Mouse (Mus musculus): Measurements from ENCODE around the gene Prkn. TPM values are rescaled to one million over a fixed set of nuclear protein-coding genes. Genes with fewer than 3 reads are reported as not detected.

Prkn gene
- total and polyA plus RNA-seq, 2 experiments from 2014 or later: 6.2 to 6.8 TPM

DNA sequence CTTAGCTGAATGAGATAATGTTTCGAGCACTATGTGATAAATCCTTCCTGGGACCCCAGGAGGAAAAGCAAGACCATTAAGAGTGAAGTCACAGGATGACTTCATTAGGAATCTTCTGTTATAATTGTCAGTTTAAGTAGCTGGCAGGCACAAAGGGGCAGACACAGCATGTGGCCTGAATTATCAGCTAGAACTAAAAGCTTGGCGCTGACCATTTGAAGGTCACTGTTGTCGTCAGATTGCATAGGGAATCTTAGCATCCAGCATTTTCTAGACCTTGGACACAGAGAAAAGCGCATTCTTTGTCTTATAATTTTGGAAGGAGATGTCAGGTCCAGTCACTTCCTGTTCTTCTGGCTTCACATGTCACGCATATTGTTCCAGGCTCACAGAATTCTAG lies 573.5 kb downstream of the Prkn start:
- ATAC-seq: no peak
- DNase-seq: no peak
- H3K36me3 ChIP-seq (ENCODE audit: insufficient read depth): no peaks in the 10 kb centered on the region
- no peak overlapping the region for H3K9ac ChIP-seq
- H3K4me2 ChIP-seq (ENCODE audit: low read depth): no peak overlapping the region
- no peak for TF ChIP-seq CTCF (IDR thresholded peaks at IDR 0.05; ENCODE audit: low read depth)
- WGBS: 62% methylated on average over 5 of the region's 5 CpGs
- H3K27me3 ChIP-seq (ENCODE audit: insufficient read depth, low read length): no peaks in the 10 kb centered on the region
- H3K4me1 ChIP-seq (ENCODE audit: insufficient read depth): no peaks in the 10 kb centered on the region
- no peak overlapping the region for H3K4me3 ChIP-seq (ENCODE audit: low read depth, low read length)
- H3K27ac ChIP-seq (ENCODE audit: low read depth, low read length): no peak overlapping the region
- H3K9me3 ChIP-seq (ENCODE audit: low read length): no peaks in the 10 kb centered on the region

DNA sequence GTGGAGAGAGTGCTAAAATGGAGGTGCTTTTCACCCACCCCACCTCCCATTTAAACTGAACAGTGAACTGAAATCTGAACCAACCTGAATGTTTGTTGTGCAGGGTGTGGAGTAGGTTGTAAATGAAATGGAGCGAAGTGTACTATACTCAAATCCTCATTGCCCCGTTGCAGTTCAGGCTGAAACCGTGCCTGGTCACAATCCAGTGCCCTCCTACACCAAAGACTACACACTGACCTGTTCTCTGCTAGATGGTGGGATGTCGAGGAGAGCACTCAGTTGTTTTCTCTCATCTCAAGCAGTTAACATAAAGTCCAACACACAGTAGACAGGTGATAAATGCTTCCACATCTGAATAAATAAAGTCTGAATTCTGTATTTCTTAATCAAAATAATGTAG lies 574.1 kb downstream of the Prkn start:
- 88% methylated on average over 4 of the region's 4 CpGs for WGBS
- ATAC-seq: no peak
- no peak overlapping the region for H3K4me2 ChIP-seq (ENCODE audit: low read depth)

DNA sequence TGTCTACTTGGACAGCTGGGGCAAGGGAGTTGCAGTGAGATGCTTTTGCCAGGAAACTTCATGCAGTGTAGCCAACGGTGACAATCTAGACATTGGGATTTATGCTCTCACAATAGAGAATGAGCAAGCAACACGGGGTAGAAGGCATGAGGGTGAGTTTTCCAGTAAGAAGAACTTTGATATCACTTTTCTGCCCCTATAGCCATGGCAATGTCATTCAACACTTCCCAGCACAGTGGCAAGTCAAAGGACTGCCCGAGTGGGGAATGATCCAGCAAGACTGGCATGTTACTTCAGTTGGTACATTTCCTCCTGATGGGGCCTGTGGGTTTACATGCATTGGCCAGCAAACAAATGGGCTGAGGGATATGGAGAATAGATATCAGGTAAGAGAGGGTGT lies 577.0 kb downstream of the Prkn start:
- no peak overlapping the region for H3K4me3 ChIP-seq (ENCODE audit: low read depth, low read length)
- no peaks in the 10 kb centered on the region for H3K9me3 ChIP-seq (ENCODE audit: low read length)
- DNase-seq (no peak), ATAC-seq (no peak)
- 77% methylated on average over 3 of the region's 3 CpGs for WGBS
- no peak overlapping the region for H3K4me2 ChIP-seq (ENCODE audit: low read depth)
- no peak overlapping the region for H3K9ac ChIP-seq
- H3K36me3 ChIP-seq (ENCODE audit: insufficient read depth): no peaks in the 10 kb centered on the region
- no peak for TF ChIP-seq CTCF (IDR thresholded peaks at IDR 0.05; ENCODE audit: low read depth)
- H3K27ac ChIP-seq (ENCODE audit: low read depth, low read length): no peak overlapping the region
- no peaks in the 10 kb centered on the region for H3K4me1 ChIP-seq (ENCODE audit: insufficient read depth)
- H3K27me3 ChIP-seq (ENCODE audit: insufficient read depth, low read length): no peaks in the 10 kb centered on the region

More for the DNA sequence above, 574.1 kb downstream of the Prkn start:
- Histone ChIP-seq H3K9me3 (ENCODE audit: low read length) (no peaks in the 10 kb centered on the region), H3K27me3 (ENCODE audit: insufficient read depth, low read length) (no peaks in the 10 kb centered on the region), H3K27ac (ENCODE audit: low read depth, low read length) (no peak overlapping the region), H3K36me3 (ENCODE audit: insufficient read depth) (no peaks in the 10 kb centered on the region), H3K9ac (no peak overlapping the region), H3K4me3 (ENCODE audit: low read depth, low read length) (no peak overlapping the region), H3K4me1 (ENCODE audit: insufficient read depth) (no peaks in the 10 kb centered on the region)
- no peak for TF ChIP-seq CTCF (IDR thresholded peaks at IDR 0.05; ENCODE audit: low read depth)
- no peak for DNase-seq

DNA sequence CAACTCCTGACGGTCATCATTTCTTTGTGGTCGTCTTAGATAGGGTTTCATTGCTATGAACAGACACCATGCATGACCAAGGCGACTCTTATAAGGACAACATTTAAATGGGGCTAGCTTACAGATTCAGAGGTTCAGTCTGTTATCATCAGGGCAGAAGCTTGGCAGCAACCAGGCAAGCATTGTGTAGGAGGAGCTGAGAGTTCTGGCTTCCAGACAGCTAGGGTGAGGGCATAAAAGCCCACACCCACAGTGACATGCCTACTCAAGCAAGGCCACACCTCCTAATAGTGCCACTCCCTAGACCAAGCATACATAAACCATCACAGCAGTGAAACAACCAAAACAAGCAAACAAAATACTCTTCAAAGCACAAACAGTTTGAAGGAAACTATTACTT lies 579.3 kb downstream of the Prkn start:
- WGBS: 92% methylated on average over 3 of the region's 3 CpGs

DNA sequence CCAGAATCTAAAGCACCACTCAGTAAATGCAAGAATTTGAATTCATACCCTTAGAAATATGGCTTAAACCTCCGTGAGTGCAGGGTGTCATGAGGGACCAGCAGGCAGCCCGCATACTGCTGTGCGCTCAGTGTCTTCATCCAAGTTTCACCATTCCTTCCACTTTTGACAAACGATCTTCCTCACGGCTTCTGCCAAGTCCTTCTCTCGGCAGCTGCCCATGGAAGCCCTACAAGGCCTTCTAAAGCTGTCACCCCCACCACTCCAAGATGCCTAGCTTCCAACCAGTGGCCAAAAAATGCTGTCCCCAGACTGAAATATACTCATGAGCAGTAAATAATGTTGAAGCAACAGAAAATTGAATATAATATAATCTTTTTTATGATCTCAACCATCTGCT lies 580.7 kb downstream of the Prkn start:
- TF ChIP-seq CTCF (IDR thresholded peaks at IDR 0.05; ENCODE audit: low read depth): no peak
- no peaks in the 10 kb centered on the region for H3K9me3 ChIP-seq (ENCODE audit: low read length)
- H3K4me1 ChIP-seq (ENCODE audit: insufficient read depth): no peaks in the 10 kb centered on the region
- no peak overlapping the region for H3K27ac ChIP-seq (ENCODE audit: low read depth, low read length)
- peak; percentile 77 for ATAC-seq
- H3K4me3 ChIP-seq (ENCODE audit: low read depth, low read length): no peak overlapping the region
- H3K4me2 ChIP-seq (ENCODE audit: low read depth): no peak overlapping the region
- peak; percentile 54 for DNase-seq
- H3K9ac ChIP-seq: no peak overlapping the region
- no peaks in the 10 kb centered on the region for H3K36me3 ChIP-seq (ENCODE audit: insufficient read depth)
- H3K27me3 ChIP-seq (ENCODE audit: insufficient read depth, low read length): no peaks in the 10 kb centered on the region
- 69% methylated on average over 6 of the region's 6 CpGs for WGBS

More for the DNA sequence above, 579.3 kb downstream of the Prkn start:
- Histone ChIP-seq H3K27me3 (ENCODE audit: insufficient read depth, low read length) (no peaks in the 10 kb centered on the region), H3K36me3 (ENCODE audit: insufficient read depth) (no peaks in the 10 kb centered on the region), H3K4me3 (ENCODE audit: low read depth, low read length) (no peak overlapping the region), H3K4me2 (ENCODE audit: low read depth) (no peak overlapping the region), H3K9me3 (ENCODE audit: low read length) (no peaks in the 10 kb centered on the region), H3K9ac (no peak overlapping the region), H3K27ac (ENCODE audit: low read depth, low read length) (no peak overlapping the region), H3K4me1 (ENCODE audit: insufficient read depth) (no peaks in the 10 kb centered on the region)
- ATAC-seq (no peak), DNase-seq (no peak)
- no peak for TF ChIP-seq CTCF (IDR thresholded peaks at IDR 0.05; ENCODE audit: low read depth)

DNA sequence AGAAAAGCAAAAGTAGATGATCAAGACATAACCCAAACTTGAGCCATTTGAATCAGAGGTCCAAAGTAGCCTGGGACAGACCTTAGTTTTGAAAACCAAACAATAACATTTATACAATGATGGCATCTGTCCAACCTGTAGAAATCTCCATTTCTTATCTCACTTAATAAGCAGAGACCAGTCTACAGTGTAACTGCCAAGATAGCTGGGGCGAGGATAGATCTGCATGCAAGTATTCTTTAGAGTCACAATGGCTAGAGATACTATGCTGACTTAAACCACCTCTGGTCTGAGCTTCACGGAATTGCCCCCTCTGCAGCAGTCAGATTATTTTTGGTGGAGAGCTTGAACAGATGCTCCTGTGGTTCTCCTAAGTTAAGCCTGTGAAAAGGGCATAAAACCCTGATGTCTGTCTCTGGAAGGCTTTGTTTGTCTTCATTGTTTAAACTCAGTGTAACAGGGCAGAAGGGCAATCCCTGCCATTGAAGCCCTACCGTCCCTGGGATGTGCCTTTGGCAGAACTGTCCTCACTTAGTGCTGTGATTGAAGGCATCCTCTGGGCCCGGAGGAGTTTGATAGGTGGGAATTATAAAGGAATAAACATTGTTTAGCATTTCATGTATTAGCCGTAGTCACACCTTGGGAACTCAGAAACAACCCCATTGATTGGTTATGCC lies 581.2 kb downstream of the Prkn start:
- no peaks in the 10 kb centered on the region for H3K4me1 ChIP-seq (ENCODE audit: insufficient read depth)
- DNase-seq (no peak), ATAC-seq (no peak)
- no peak overlapping the region for H3K4me3 ChIP-seq (ENCODE audit: low read depth, low read length)
- no peaks in the 10 kb centered on the region for H3K36me3 ChIP-seq (ENCODE audit: insufficient read depth)
- no peak overlapping the region for H3K9ac ChIP-seq
- no peaks in the 10 kb centered on the region for H3K9me3 ChIP-seq (ENCODE audit: low read length)
- no peak overlapping the region for H3K27ac ChIP-seq (ENCODE audit: low read depth, low read length)
- H3K27me3 ChIP-seq (ENCODE audit: insufficient read depth, low read length): no peaks in the 10 kb centered on the region
- WGBS: 44% methylated on average over 5 of the region's 5 CpGs
- no peak overlapping the region for H3K4me2 ChIP-seq (ENCODE audit: low read depth)
- TF ChIP-seq CTCF (IDR thresholded peaks at IDR 0.05; ENCODE audit: low read depth): no peak

DNA sequence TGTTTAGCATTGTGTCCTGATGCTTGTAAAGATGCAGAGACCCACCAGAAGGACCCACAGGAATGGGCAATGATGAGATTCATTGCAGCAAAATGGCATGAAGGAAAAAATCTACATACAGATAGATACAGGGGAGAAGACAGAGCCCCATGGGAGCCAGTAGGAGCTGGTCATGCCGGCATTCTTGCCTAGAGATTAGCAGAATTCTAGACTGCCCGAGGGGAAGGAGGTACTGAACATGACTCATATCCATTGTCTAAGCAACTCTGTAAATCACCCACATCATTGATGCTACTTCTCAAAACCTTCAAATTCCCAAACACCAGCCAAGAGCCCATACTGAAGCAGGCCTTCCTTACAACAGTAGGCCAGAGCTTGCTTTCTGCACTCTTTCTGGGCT lies 591.1 kb downstream of the Prkn start:
- no peak for TF ChIP-seq CTCF (IDR thresholded peaks at IDR 0.05; ENCODE audit: low read depth)

More for the DNA sequence above, 591.1 kb downstream of the Prkn start:
- no peak for ATAC-seq
- H3K27ac ChIP-seq (ENCODE audit: low read depth, low read length): no peak overlapping the region
- no peak overlapping the region for H3K4me3 ChIP-seq (ENCODE audit: low read depth, low read length)
- no peak overlapping the region for H3K9ac ChIP-seq
- H3K9me3 ChIP-seq (ENCODE audit: low read length): no peaks in the 10 kb centered on the region
- no peaks in the 10 kb centered on the region for H3K4me1 ChIP-seq (ENCODE audit: insufficient read depth)
- H3K36me3 ChIP-seq (ENCODE audit: insufficient read depth): no peaks in the 10 kb centered on the region
- no peaks in the 10 kb centered on the region for H3K27me3 ChIP-seq (ENCODE audit: insufficient read depth, low read length)
- WGBS: 91% methylated on average over 2 of the region's 2 CpGs
- H3K4me2 ChIP-seq (ENCODE audit: low read depth): no peak overlapping the region
- no peak for DNase-seq

Measured in forebrain, postnatal 0 days (tissue).